Mouse (Mus musculus): ENCODE measurements around the gene Sowahb. TPM values are rescaled to one million over a fixed set of nuclear protein-coding genes. Genes with fewer than 3 reads are reported as not detected.
"Not testable (repeated sequence)": the region's sequence is repeated elsewhere in the genome, so short reads cannot be mapped to it uniquely, and the experiment has no call there.

Sowahb gene
- total RNA-seq, 2 experiments from 2014 or later: 24.2 to 26.4 TPM

GRCm38 (mm10) chr5:93022126-93022797, 22.6 kb downstream of the Sowahb start:
- no peak overlapping the region for H3K4me3 ChIP-seq
- H3K27ac ChIP-seq: no peak overlapping the region
- intact Hi-C loops (cut with DNase I): no loop called here
- no peak for DNase-seq (ENCODE audit: extremely low spot score in 1 of 2, low spot score in 2 of 2)
- no peak for TF ChIP-seq CTCF (IDR thresholded peaks at IDR 0.05)

DNA sequence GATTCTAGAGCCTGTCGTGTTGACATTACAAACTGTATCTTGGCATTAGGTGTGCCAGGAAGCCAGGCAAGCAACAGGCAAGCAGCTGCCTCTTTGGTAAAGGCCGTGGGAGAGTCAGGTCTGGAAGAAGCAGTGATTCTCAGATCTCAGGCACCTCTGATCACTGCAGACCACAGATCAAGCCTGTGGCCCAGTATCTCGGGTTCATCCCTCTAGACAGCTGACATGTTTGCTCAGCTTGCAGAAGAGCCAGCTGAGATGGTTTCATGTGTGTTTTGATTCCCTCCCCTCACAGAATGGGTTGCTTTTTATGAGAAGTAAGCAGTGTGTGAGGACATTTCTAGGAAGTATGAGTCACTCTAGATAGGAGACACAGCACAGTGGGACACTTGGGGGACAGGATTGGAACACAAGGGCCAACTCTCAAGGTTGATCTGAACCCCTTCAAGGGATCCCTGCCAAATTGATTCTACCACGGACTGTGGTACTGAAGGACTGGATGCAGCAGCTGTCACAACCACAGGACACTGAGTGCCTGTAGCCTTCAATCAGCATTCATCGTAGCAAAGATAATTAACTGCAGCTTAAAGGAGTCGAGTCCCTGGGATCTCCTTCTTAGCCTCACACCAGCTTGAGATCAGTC, 24.7 kb downstream of the Sowahb start:
- DNase-seq (ENCODE audit: extremely low spot score in 1 of 2, low spot score in 2 of 2): no peak
- intact Hi-C loops (cut with DNase I): no loop called here

GRCm38 (mm10) chr5:93019207-93019606, 25.6 kb downstream of the Sowahb start:
- H3K4me3 ChIP-seq; DNase-seq (ENCODE audit: extremely low spot score in 1 of 2, low spot score in 2 of 2); H3K27ac ChIP-seq; intact Hi-C loops (cut with DNase I): not testable (repeated sequence)

More for the DNA sequence above, 24.7 kb downstream of the Sowahb start:
- Histone ChIP-seq H3K27ac (no peak overlapping the region), H3K4me3 (no peak overlapping the region)
- TF ChIP-seq CTCF (IDR thresholded peaks at IDR 0.05): no peak

GRCm38 (mm10) chr5:93017678-93018077, 27.1 kb downstream of the Sowahb start:
- Histone ChIP-seq H3K27ac (no peak overlapping the region), H3K4me3 (no peak overlapping the region)
- DNase-seq (ENCODE audit: extremely low spot score in 1 of 2, low spot score in 2 of 2): no peak
- TF ChIP-seq CTCF (IDR thresholded peaks at IDR 0.05): peak; percentile 1; the same call in 1 of the 2 replicates
- intact Hi-C loops (cut with DNase I): no loop called here

GRCm38 (mm10) chr5:93008256-93008655, 36.6 kb downstream of the Sowahb start:
- no peak for TF ChIP-seq CTCF (IDR thresholded peaks at IDR 0.05)
- Histone ChIP-seq H3K27ac (no peak overlapping the region), H3K4me3 (no peak overlapping the region)
- intact Hi-C loops (cut with DNase I): no loop called here
- no peak for DNase-seq (ENCODE audit: extremely low spot score in 1 of 2, low spot score in 2 of 2)

DNA sequence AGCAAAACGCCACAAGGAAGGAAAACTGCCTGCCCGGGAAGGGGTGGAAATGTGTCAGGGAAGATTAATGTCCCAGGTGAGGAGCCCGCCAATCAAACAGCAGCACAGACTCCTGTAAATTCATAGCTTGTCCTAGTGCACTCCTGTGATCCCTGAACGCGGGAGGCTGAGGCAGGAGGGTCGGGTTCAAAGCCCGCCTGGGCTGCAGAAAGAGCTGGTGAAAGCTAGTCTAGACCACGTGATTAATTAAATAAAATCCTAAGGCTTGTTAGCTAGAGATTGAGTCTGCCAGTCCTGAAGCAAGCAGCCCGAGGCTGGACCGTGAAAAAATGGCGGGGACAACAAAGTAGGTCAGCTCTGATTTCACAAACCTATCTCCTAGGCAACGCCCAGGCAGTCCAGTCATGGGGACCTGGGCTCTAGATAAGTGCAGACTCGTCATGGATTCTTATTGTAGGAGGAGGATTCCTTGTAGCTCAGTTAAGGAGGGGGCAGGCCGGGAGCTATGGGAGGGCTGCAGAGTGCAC, 38.9 kb downstream of the Sowahb start:
- H3K27ac ChIP-seq: peak overlapping the region; percentile 86
- intact Hi-C loops (cut with DNase I): loop anchor here (1.0 to 2.0 kb wide), 3 partner anchors 37 to 87 kb away; partner anchors contain the start of gene Sept11
- TF ChIP-seq CTCF (IDR thresholded peaks at IDR 0.05): no peak
- H3K4me3 ChIP-seq: peak overlapping the region; percentile 27; the same call in 1 of the 2 replicates
- peak; percentile 32 to 54 for DNase-seq (ENCODE audit: extremely low spot score in 1 of 2, low spot score in 2 of 2)

GRCm38 (mm10) chr5:93005229-93005814, 39.5 kb downstream of the Sowahb start:
- peak overlapping the region; percentile 27; the same call in 1 of the 2 replicates for H3K4me3 ChIP-seq
- no peak for TF ChIP-seq CTCF (IDR thresholded peaks at IDR 0.05)
- peak overlapping the region; percentile 86 for H3K27ac ChIP-seq
- intact Hi-C loops (cut with DNase I): loop anchor here (1.0 to 2.0 kb wide), 3 partner anchors 38 to 87 kb away; partner anchors contain the start of gene Sept11
- DNase-seq (ENCODE audit: extremely low spot score in 1 of 2, low spot score in 2 of 2): peak; percentile 31 to 43

DNA sequence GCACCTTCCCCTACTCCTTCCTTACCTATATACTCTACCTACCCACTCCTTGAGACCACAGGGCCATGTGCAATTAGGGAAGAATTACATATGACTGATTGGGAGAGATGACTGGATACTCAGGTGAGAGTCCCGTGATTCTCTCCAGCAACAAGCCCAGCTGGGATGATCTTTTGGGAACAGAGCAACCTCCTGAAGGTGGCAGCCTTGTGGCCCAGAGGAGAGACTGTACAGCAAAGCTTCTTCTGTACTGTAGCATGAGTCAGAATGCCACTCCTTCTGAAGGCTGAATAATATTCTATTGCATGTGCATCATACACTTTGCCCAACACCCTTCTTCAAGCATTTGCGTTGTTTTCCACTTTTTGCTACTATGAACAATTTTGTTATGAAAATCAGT, 42.2 kb downstream of the Sowahb start:
- Histone ChIP-seq H3K27ac (peak overlapping the region; percentile 50; the same call in 1 of the 2 replicates), H3K4me3 (no peak overlapping the region)
- intact Hi-C loops (cut with DNase I): loop anchor here (5.0 kb wide), 1 partner anchor 160 kb away; no protein-coding TSS in a partner anchor
- TF ChIP-seq CTCF (IDR thresholded peaks at IDR 0.05): no peak; the same call in 1 of the 2 replicates
- DNase-seq (ENCODE audit: extremely low spot score in 1 of 2, low spot score in 2 of 2): no peak

GRCm38 (mm10) chr5:93000774-93001757, 43.8 kb downstream of the Sowahb start:
- peak overlapping the region; percentile 93 for H3K27ac ChIP-seq
- no peak overlapping the region for H3K4me3 ChIP-seq
- intact Hi-C loops (cut with DNase I): loop anchor here (2.0 to 5.0 kb wide), 3 partner anchors 20 to 161 kb away; partner anchors contain the start of gene Sowahb
- DNase-seq (ENCODE audit: extremely low spot score in 1 of 2, low spot score in 2 of 2): peak; percentile 58 to 70
- no peak for TF ChIP-seq CTCF (IDR thresholded peaks at IDR 0.05)

- no peak for DNase-seq (ENCODE audit: extremely low spot score in 1 of 2, low spot score in 2 of 2)
- H3K27ac ChIP-seq: peak overlapping the region; percentile 93
- no peak overlapping the region for H3K4me3 ChIP-seq
- intact Hi-C loops (cut with DNase I): loop anchor here (2.0 to 5.0 kb wide), 3 partner anchors 19 to 162 kb away; partner anchors contain the start of gene Sowahb
- TF ChIP-seq CTCF (IDR thresholded peaks at IDR 0.05): no peak
Measured at GRCm38 (mm10) chr5:93000060-93000459, 44.8 kb downstream of the Sowahb start.

Data from left cerebral cortex, adult 2 months (tissue).